Mouse (Mus musculus) kidney, adult 2 months (tissue): ENCODE data around the gene Olfr733. TPM values are rescaled to one million over a fixed set of nuclear protein-coding genes. Genes with fewer than 3 reads are reported as not detected.

Experiments used
- DNase-seq: peaks from one replicate; pipeline ENCODE4 v3.0.0; 2021
- H3K27ac ChIP-seq: fragments of 200-500 bp; 2 replicates; pipeline ENCODE4 v1.5.1; 2012; ENCODE audit warnings: low read depth, low read length, control low read depth, inconsistent platforms; ENCODE audit not compliant: insufficient read depth
- H3K27me3 ChIP-seq: fragments of 200-500 bp; replicated peaks from 2 replicates; pipeline ENCODE4 v1.6.1; 2012; ENCODE audit warnings: mild to moderate bottlenecking, moderate library complexity, low read length, inconsistent platforms; ENCODE audit not compliant: control insufficient read depth, insufficient read depth
- H3K36me3 ChIP-seq: fragments of 200-500 bp; 2 replicates; pipeline ENCODE4 v1.6.1; 2012; ENCODE audit warnings: mild to moderate bottlenecking, moderate library complexity, low read length, inconsistent platforms; ENCODE audit not compliant: control insufficient read depth, insufficient read depth
- H3K4me1 ChIP-seq: fragments of 200-500 bp; 2 replicates; pipeline ENCODE4 v1.6.1; 2011; ENCODE audit warnings: low read length; ENCODE audit not compliant: control insufficient read depth, insufficient read depth
- H3K4me3 ChIP-seq: fragments of 200-500 bp; 2 replicates; pipeline ENCODE4 v1.5.1; 2011; ENCODE audit warnings: mild to moderate bottlenecking, low read depth, low read length, control low read depth; ENCODE audit not compliant: insufficient read depth
- CTCF ChIP-seq: fragments of 200-500 bp; conservative IDR thresholded peaks from 2 replicates; pipeline ENCODE4 v1.5.1; 2011; ENCODE audit warnings: low read depth, mild to moderate bottlenecking, control low read depth, low read length, moderate library complexity, mixed read lengths; ENCODE audit not compliant: insufficient read depth, insufficient read length
- POLR2A ChIP-seq: fragments of 200-500 bp; IDR thresholded peaks from one replicate; pipeline ENCODE4 v1.6.1; 2011; ENCODE audit warnings: low read depth, low read length, control low read depth
- WGBS: fragments of 180-500 bp; shearing (Covaris S2); methylation state at CpG from one replicate; pipeline ENCODE4 v1.1.7; 2018; 5-methylcytosine and 5-hydroxymethylcytosine counted together
- polyA plus RNA-seq: library from polyadenylated mRNA; depleted of rRNA; stranded (reverse); fragments of >200 nt; gene quantifications from 2 replicates; pipeline ENCODE4 v1.2.3, GENCODE M21; 2012; rRNA removed

Olfr733 gene
- polyA plus RNA-seq, result not detected in 2 replicates

- Histone ChIP-seq H3K36me3 (no peaks in the 10 kb centered on the region), H3K27ac (no peak within 1 kb of the TSS), H3K4me1 (no peaks in the 10 kb centered on the region), H3K27me3 (no peaks in the 10 kb centered on the region), H3K4me3 (no peak within 1 kb of the TSS)
- no peak for DNase-seq
- TF ChIP-seq CTCF (no peak), POLR2A (no peak)
Observed at GRCm38 (mm10) chr14:50301422-50301821, at the start of gene Olfr733. Gene Olfr733 (minus strand): TSS chr14:50301522.

DNA sequence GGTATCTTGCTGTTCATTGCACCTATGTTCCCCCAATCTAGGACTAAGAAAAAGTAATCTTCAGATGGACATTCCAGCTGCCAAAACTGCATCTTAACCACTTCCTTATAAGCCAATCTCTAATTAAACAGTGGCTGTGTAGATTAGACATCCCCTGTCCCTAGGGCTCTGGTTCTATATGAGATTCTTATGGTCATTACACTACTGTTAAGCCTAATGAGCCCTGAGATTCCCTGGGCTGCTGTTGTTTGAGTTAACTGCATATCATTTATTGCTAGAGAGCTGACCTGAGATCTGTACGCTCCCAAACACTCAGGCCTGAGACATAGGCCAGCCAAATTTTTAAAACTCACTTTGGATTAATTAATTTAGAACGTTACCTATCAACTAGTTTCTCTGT, 47.5 kb upstream of the Olfr733 start, which contains the start of gene Olfr735:
TSS of gene Olfr735 (minus strand) at position 77 of the 400 bp plus-strand sequence.
- no peaks in the 10 kb centered on the region for H3K4me1 ChIP-seq
- TF ChIP-seq POLR2A (no peak), CTCF (no peak)
- no peak within 1 kb of the TSS for H3K27ac ChIP-seq
- DNase-seq, result no peak
- no peaks in the 10 kb centered on the region for H3K27me3 ChIP-seq
- no peaks in the 10 kb centered on the region for H3K36me3 ChIP-seq
- no peak within 1 kb of the TSS for H3K4me3 ChIP-seq
- 81% methylated on average over 2 of the region's 2 CpGs for WGBS

- Histone ChIP-seq H3K27me3 (no peaks in the 10 kb centered on the region), H3K27ac (no peak within 1 kb of the TSS), H3K4me3 (no peak within 1 kb of the TSS), H3K36me3 (no peaks in the 10 kb centered on the region), H3K4me1 (no peaks in the 10 kb centered on the region)
- no peak for DNase-seq
- 62% methylated on average over 1 of the region's 1 CpGs for WGBS
- TF ChIP-seq CTCF (no peak), POLR2A (no peak)
Observed at GRCm38 (mm10) chr14:50326661-50327060, 25.3 kb upstream of the Olfr733 start, which contains the start of gene Olfr734. Gene Olfr734 (minus strand): TSS chr14:50326761.

GRCm38 (mm10) chr14:50284106-50284505, 17.2 kb downstream of the Olfr733 start, which contains the start of gene Olfr732:
Gene Olfr732 (minus strand): TSS chr14:50284206.
- DNase-seq, result no peak
- WGBS, result 94% methylated on average over 1 of the region's 1 CpGs
- Histone ChIP-seq H3K4me3 (no peak within 1 kb of the TSS), H3K27me3 (no peaks in the 10 kb centered on the region), H3K27ac (no peak within 1 kb of the TSS), H3K4me1 (no peaks in the 10 kb centered on the region), H3K36me3 (no peaks in the 10 kb centered on the region)
- TF ChIP-seq POLR2A (no peak), CTCF (no peak)

Other genes starting within 250 kb of the Olfr733 start
- not detected in 2 replicates for gene Olfr726, start 210.6 kb downstream of the Olfr733 start, polyA plus RNA-seq
- not detected in 2 replicates for gene Olfr727, start 178.3 kb downstream of the Olfr733 start, polyA plus RNA-seq
- gene Olfr728, start 158.8 kb downstream of the Olfr733 start, polyA plus RNA-seq, result not detected in 2 replicates
- gene Olfr729, start 148.6 kb downstream of the Olfr733 start, polyA plus RNA-seq, result not detected in 2 replicates
- not detected in 2 replicates for gene Olfr730, start 113.3 kb downstream of the Olfr733 start, polyA plus RNA-seq
- not detected in 2 replicates for gene Olfr731, start 59.7 kb downstream of the Olfr733 start, polyA plus RNA-seq
- gene Olfr732, start 17.3 kb downstream of the Olfr733 start, polyA plus RNA-seq, result not detected in 2 replicates
- not detected in 2 replicates for gene Olfr734, start 25.2 kb upstream of the Olfr733 start, polyA plus RNA-seq
- gene Olfr735, start 47.4 kb upstream of the Olfr733 start, polyA plus RNA-seq, result not detected in 2 replicates
- gene Tlr11, start 56.4 kb upstream of the Olfr733 start, polyA plus RNA-seq, result 0.34 and 0.50 TPM in 2 replicates
- gene Olfr736, start 79.6 kb upstream of the Olfr733 start, polyA plus RNA-seq, result not detected in 2 replicates
- not detected in 2 replicates for gene Olfr738, start 106.0 kb upstream of the Olfr733 start, polyA plus RNA-seq
- not detected in 2 replicates for gene Olfr739, start 117.1 kb upstream of the Olfr733 start, polyA plus RNA-seq
- not detected in 2 replicates for gene Olfr740, start 144.0 kb upstream of the Olfr733 start, polyA plus RNA-seq
- not detected in 2 replicates for gene Olfr741, start 171.2 kb upstream of the Olfr733 start, polyA plus RNA-seq
- not detected in 2 replicates for gene Olfr742, start 202.1 kb upstream of the Olfr733 start, polyA plus RNA-seq
- gene Olfr743, start 220.3 kb upstream of the Olfr733 start, polyA plus RNA-seq, result not detected in 2 replicates